Mouse (Mus musculus): ENCODE measurements around the gene Zfp37.
"Not testable (repeated sequence)": the region's sequence is repeated elsewhere in the genome, so short reads cannot be mapped to it uniquely, and the experiment has no call there.

DNA sequence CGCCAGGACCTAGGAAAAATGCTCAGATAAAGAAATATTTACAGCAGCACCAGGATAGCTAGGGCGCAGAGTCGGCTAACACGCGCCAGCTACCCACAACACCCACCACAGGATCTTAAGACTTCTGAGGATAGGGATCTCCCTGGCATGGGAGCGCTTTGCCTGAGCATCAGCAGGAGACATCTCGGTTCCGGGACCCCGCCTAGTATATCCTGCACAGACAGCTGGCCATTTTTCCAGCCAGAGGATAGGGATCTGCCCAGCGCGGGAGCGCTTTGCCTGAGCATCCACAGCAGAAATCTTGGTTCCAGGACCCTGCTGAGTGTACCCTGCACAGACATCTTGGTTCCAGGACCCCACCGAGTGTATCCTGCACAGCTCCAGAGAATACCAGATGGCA, 63.2 kb downstream of the Zfp37 start:
- TF ChIP-seq CEBPB (IDR thresholded peaks at IDR 0.05; ENCODE audit: low read depth); CTCF (IDR thresholded peaks at IDR 0.05; ENCODE audit: control insufficient read depth, insufficient read depth, insufficient read length); USF1 (IDR thresholded peaks at IDR 0.05; ENCODE audit: low read depth); MYOG (IDR thresholded peaks at IDR 0.05; ENCODE audit: control insufficient read depth, extremely low read depth, insufficient read length); MYOD1 (IDR thresholded peaks at IDR 0.05; ENCODE audit: control insufficient read depth, insufficient read length, low read depth); MAX (IDR thresholded peaks at IDR 0.05); FOSL1 (IDR thresholded peaks at IDR 0.05; ENCODE audit: insufficient read depth, low read length, poor library complexity, severe bottlenecking): not testable (repeated sequence)
